Mouse (Mus musculus) liver, embryonic 14.5 days (tissue): ENCODE measurements around the gene Slf2. TPM values are rescaled to one million over a fixed set of nuclear protein-coding genes. Genes with fewer than 3 reads are reported as not detected.

Experiments used
- ATAC-seq: fragments of 200-750 bp; cut with Nextera tagmentation; 2 replicates; pipeline ENCODE4 v1.8.0; 2017; ENCODE audit warnings: moderate number of reproducible peaks, mild to moderate bottlenecking, moderate library complexity; ENCODE audit not compliant: insufficient read depth
- DNase-seq, 3 experiments: peaks; one replicate each; pipeline ENCODE4 v3.0.0-alpha.2; 2012 to 2013; ENCODE audit warnings: low read depth in 3 of 3, low spot score in 3 of 3
- H3K27ac ChIP-seq: fragments of 300-500 bp; sonication (generic); 2 replicates; pipeline ENCODE4 v1.5.1; 2014; ENCODE audit warnings: moderate library complexity, mild to moderate bottlenecking, control low read depth, inconsistent platforms
- H3K27me3 ChIP-seq: fragments of 300-500 bp; sonication (generic); 2 replicates; pipeline ENCODE4 v1.6.1; 2014; ENCODE audit warnings: mild to moderate bottlenecking, low read length, moderate library complexity; ENCODE audit not compliant: control insufficient read depth, insufficient read depth
- H3K36me3 ChIP-seq: fragments of 300-500 bp; sonication (generic); replicated peaks from 2 replicates; pipeline ENCODE4 v1.6.1; 2014; ENCODE audit warnings: low read depth; ENCODE audit not compliant: control insufficient read depth, insufficient read depth
- H3K4me1 ChIP-seq, 2 experiments: fragments of 200-500 bp in 1 of 2; fragments of 300-500 bp in 1 of 2; sonication (generic) in 1 of 2; replicated peaks; 2 replicates each; pipeline ENCODE4 v1.6.1; 2012 to 2014; ENCODE audit warnings: antibody characterized with exemption in 1 of 2, inconsistent platforms in 1 of 2, low read length in 1 of 2; ENCODE audit not compliant: control insufficient read depth in 2 of 2, insufficient read depth in 2 of 2
- H3K4me2 ChIP-seq: fragments of 300-500 bp; sonication (generic); 2 replicates; pipeline ENCODE4 v1.6.1; 2014; ENCODE audit warnings: low read depth, mild to moderate bottlenecking, control low read depth, moderate library complexity
- H3K4me3 ChIP-seq, 2 experiments: fragments of 200-500 bp in 1 of 2; fragments of 300-500 bp in 1 of 2; sonication (generic) in 1 of 2; 2 replicates each; pipeline ENCODE4 v1.5.1; 2012 to 2014; ENCODE audit warnings: low read depth in 2 of 2, low read length in 2 of 2, mild to moderate bottlenecking in 2 of 2, control low read depth in 1 of 2, inconsistent platforms in 1 of 2, moderate library complexity in 1 of 2; ENCODE audit not compliant: insufficient read depth in 1 of 2
- H3K9ac ChIP-seq: fragments of 300-500 bp; sonication (generic); replicated peaks from 2 replicates; pipeline ENCODE4 v1.6.1; 2014; ENCODE audit warnings: mild to moderate bottlenecking, control low read depth, moderate library complexity
- H3K9me3 ChIP-seq: fragments of 300-500 bp; sonication (generic); 2 replicates; pipeline ENCODE4 v1.6.1; 2016; ENCODE audit warnings: low read length, mixed read lengths; ENCODE audit not compliant: control insufficient read depth
- CTCF ChIP-seq: IDR thresholded peaks from 2 replicates; pipeline ENCODE4 v1.5.1; 2016; ENCODE audit warnings: antibody characterized with exemption, low read depth, control low read depth
- EP300 ChIP-seq: IDR thresholded peaks from 2 replicates; pipeline ENCODE4 v1.6.1; 2016; ENCODE audit warnings: antibody characterized with exemption, low read depth
- WGBS: fragments of 180-500 bp; shearing (Covaris S2); extraction: QIAGEN DNeasy Blood & Tissue Kit; methylation state at CpG from one replicate; pipeline ENCODE4 v1.1.7; 2014; ENCODE audit not compliant: insufficient replicate concordance; 5-methylcytosine and 5-hydroxymethylcytosine counted together
- polyA plus RNA-seq, 2 experiments: library from polyadenylated mRNA; depleted of rRNA in 1 of 2; stranded (reverse) in 1 of 2; unstranded in 1 of 2; fragments of >200 nt; fragmentation: Nextera tagmentation in 1 of 2; extraction: Ambion mirVana in 1 of 2; gene quantifications; 2 replicates each; pipeline versions ENCODE4 v1.2.1 to v1.2.3; 2012 to 2014

The Slf2 gene
- polyA plus RNA-seq, 2 experiments: 8.6 to 11.1 TPM

GRCm38 (mm10) chr19:45016341-45017215 lies 85.6 kb downstream of the Slf2 start:
- H3K36me3 ChIP-seq: 0 out of 2 replicates have a peak, but pooled peaks cover 2% of the 10 kb centered on the region
- no peaks in the 10 kb centered on the region for H3K9me3 ChIP-seq
- ATAC-seq (no peak), DNase-seq (no peak)
- WGBS: 1% methylated on average over 18 of the region's 18 CpGs
- peak overlapping the region; percentile 63 to 73 for H3K4me3 ChIP-seq
- H3K9ac ChIP-seq: peak overlapping the region; percentile 58
- peaks cover 3 to 20% of the 10 kb centered on the region in 2 experiments; a peak in 3 of 4 replicates for H3K4me1 ChIP-seq
- peak overlapping the region; percentile 90 for H3K4me2 ChIP-seq
- no peak for TF ChIP-seq CTCF
- TF ChIP-seq EP300: no peak
- peak overlapping the region; percentile 27; the same call in 1 of the 2 replicates for H3K27ac ChIP-seq
- H3K27me3 ChIP-seq: peaks cover 2% of the 10 kb centered on the region; the same call in 1 of the 2 replicates

- no peak for DNase-seq
- Histone ChIP-seq H3K27me3 (peaks cover 2% of the 10 kb centered on the region; the same call in 1 of the 2 replicates), H3K4me2 (peak overlapping the region; percentile 90), H3K9ac (no peak overlapping the region; the same call in 1 of the 2 replicates), H3K36me3 (no peaks in the 10 kb centered on the region), H3K9me3 (no peaks in the 10 kb centered on the region), H3K4me1 (peaks cover 3 to 20% of the 10 kb centered on the region in 2 experiments; a peak in 3 of 4 replicates), H3K4me3 (peak overlapping the region; percentile 51 to 63), H3K27ac (no peak overlapping the region)
- 1% methylated on average over 15 of the region's 27 CpGs for WGBS
- TF ChIP-seq EP300 (no peak), CTCF (peak; percentile 52)
- ATAC-seq: peak; percentile 24; the same call in 1 of the 2 replicates
Observed at GRCm38 (mm10) chr19:45017216-45017771, 86.3 kb downstream of the Slf2 start.

- DNase-seq (no peak), ATAC-seq (peak; percentile 45; the same call in 1 of the 2 replicates)
- under 1% methylated on average over 48 of the region's 48 CpGs for WGBS
- peaks cover 3 to 20% of the 10 kb centered on the region in 2 experiments; a peak in 3 of 4 replicates for H3K4me1 ChIP-seq
- H3K27ac ChIP-seq: no peak overlapping the region
- no peaks in the 10 kb centered on the region for H3K36me3 ChIP-seq
- peak overlapping the region; percentile 52 for H3K9ac ChIP-seq
- H3K4me3 ChIP-seq: peak overlapping the region; percentile 51 to 63
- H3K4me2 ChIP-seq: peak overlapping the region; percentile 90
- peaks cover 2% of the 10 kb centered on the region; the same call in 1 of the 2 replicates for H3K27me3 ChIP-seq
- no peaks in the 10 kb centered on the region for H3K9me3 ChIP-seq
- no peak for TF ChIP-seq EP300
- TF ChIP-seq CTCF: no peak
Observed at GRCm38 (mm10) chr19:45017909-45018308, 87.0 kb downstream of the Slf2 start.

- 16% methylated on average over 13 of the region's 13 CpGs for WGBS
- Histone ChIP-seq H3K4me2 (peak overlapping the region; percentile 90), H3K9ac (peak overlapping the region; percentile 52), H3K27ac (no peak overlapping the region), H3K4me1 (peaks cover 3 to 20% of the 10 kb centered on the region in 2 experiments; a peak in 3 of 4 replicates), H3K9me3 (no peaks in the 10 kb centered on the region), H3K4me3 (peak overlapping the region; percentile 51 to 63), H3K27me3 (peaks cover 2% of the 10 kb centered on the region; the same call in 1 of the 2 replicates), H3K36me3 (no peaks in the 10 kb centered on the region)
- TF ChIP-seq EP300: no peak
- no peak for TF ChIP-seq CTCF
- DNase-seq (no peak), ATAC-seq (no peak)
Observed at GRCm38 (mm10) chr19:45018351-45018831, 87.4 kb downstream of the Slf2 start.

- 52% methylated on average over 6 of the region's 6 CpGs for WGBS
- TF ChIP-seq CTCF (no peak), EP300 (no peak)
- Histone ChIP-seq H3K4me3 (no peak overlapping the region), H3K27ac (no peak overlapping the region), H3K4me1 (peaks cover 3 to 8% of the 10 kb centered on the region in 2 experiments; a peak in 3 of 4 replicates), H3K36me3 (no peaks in the 10 kb centered on the region), H3K4me2 (no peak overlapping the region), H3K27me3 (peaks cover 2% of the 10 kb centered on the region; the same call in 1 of the 2 replicates), H3K9me3 (no peaks in the 10 kb centered on the region), H3K9ac (no peak overlapping the region)
- DNase-seq (no peak), ATAC-seq (no peak)
Observed at GRCm38 (mm10) chr19:45020348-45020747, 89.4 kb downstream of the Slf2 start.
